ENCODE assay signal across 9 mouse cellular contexts in the genomic region with DNA sequence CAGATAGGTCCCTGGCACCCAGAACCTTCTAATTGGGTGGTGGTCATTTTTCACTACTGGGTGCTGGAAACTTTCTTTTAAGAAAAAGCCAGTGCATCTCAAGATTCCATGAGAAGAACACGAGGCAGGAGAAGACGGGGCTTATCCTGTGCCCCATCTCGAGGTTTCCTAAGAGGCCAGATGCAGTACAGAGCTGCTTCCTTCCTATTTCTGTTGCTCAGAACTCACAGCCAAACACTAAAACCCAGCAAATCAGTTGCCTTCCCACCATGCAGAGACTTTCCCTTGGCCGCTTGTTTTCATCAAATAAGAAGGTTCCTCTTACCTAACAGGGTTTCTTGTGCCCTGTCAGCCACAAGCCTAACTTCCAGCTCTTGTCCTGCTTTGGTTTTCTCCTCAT.
DNase-seq lines count a peak whose midpoint lies in the region; ATAC-seq and TF ChIP-seq lines count a peak whose summit lies in the region.
"Had no signal": no experiment of that assay in that cellular context is flagged by ENCODE, and none has a peak within 500 bp of the region (broad histone marks: within the 10 kb centered on the region; RNA-seq: fewer than 3 reads in every experiment).

No protein-coding gene starts in this region.

- no peak overlapping the region for H3K4me2 ChIP-seq in intestine, postnatal 0 days (replicated peaks; ENCODE audit: low read depth)
- H3K4me2 ChIP-seq in forebrain, embryonic 16.5 days (ENCODE audit: low read length): no peak overlapping the region
- H3K4me2 ChIP-seq: neural tube, embryonic 12.5 days had no signal

- no peak overlapping the region for H3K9ac ChIP-seq in intestine, postnatal 0 days (ENCODE audit: low read depth, low read length)
- H3K9ac ChIP-seq in forebrain, embryonic 16.5 days (replicated peaks; ENCODE audit: low read depth, low read length): no peak overlapping the region
- H3K9ac ChIP-seq: neural tube, embryonic 12.5 days had no signal

- peaks cover 3% of the 10 kb centered on the region for H3K4me1 ChIP-seq in intestine, postnatal 0 days (replicated peaks; ENCODE audit: control insufficient read depth, insufficient read depth, low read length)
- peaks cover 2% of the 10 kb centered on the region; the same call in 1 of the 2 replicates for H3K4me1 ChIP-seq in forebrain, embryonic 16.5 days (replicated peaks; ENCODE audit: control insufficient read depth, insufficient read depth, low read length)
- H3K4me1 ChIP-seq: neural tube, embryonic 12.5 days had no signal

- 0 out of 2 replicates have a peak, but pooled peaks cover 3% of the 10 kb centered on the region for H3K36me3 ChIP-seq in intestine, postnatal 0 days (ENCODE audit: control insufficient read depth, insufficient read depth)
- H3K36me3 ChIP-seq in forebrain, embryonic 16.5 days (ENCODE audit: control insufficient read depth, insufficient read depth): no peaks in the 10 kb centered on the region
- H3K36me3 ChIP-seq: neural tube, embryonic 12.5 days had no signal

- H3K27me3 ChIP-seq in intestine, postnatal 0 days (replicated peaks; ENCODE audit: control insufficient read depth, insufficient read depth, low read length): no peaks in the 10 kb centered on the region
- H3K27me3 ChIP-seq in forebrain, embryonic 16.5 days (replicated peaks; ENCODE audit: control insufficient read depth, insufficient read depth, low read length): no peaks in the 10 kb centered on the region
- H3K27me3 ChIP-seq: neural tube, embryonic 12.5 days had no signal

- ATAC-seq in intestine, postnatal 0 days: no peak
- no peak for ATAC-seq in forebrain, embryonic 16.5 days

- H3K4me3 ChIP-seq in intestine, postnatal 0 days (ENCODE audit: low read depth, low read length): no peak overlapping the region
- no peak overlapping the region for H3K4me3 ChIP-seq in forebrain, embryonic 16.5 days (replicated peaks; ENCODE audit: low read length)
- H3K4me3 ChIP-seq: neural tube, embryonic 12.5 days had no signal

- intact Hi-C loops in heart, postnatal 25 days (cut with DNase I): loop anchor here (5.0 kb wide), 1 partner anchor 120 kb away; the partner anchor contains the start of gene Anxa3

- WGBS in intestine, postnatal 0 days: 42% methylated on average over 4 of the region's 4 CpGs
- 95% methylated on average over 4 of the region's 4 CpGs for WGBS in forebrain, embryonic 16.5 days

- TF ChIP-seq CTCF in intestine, postnatal 0 days (IDR thresholded peaks at IDR 0.05; ENCODE audit: low read depth): no peak

- peak overlapping the region; percentile 6; the same call in 1 of the 2 replicates for H3K27ac ChIP-seq in intestine, postnatal 0 days (ENCODE audit: low read depth, low read length)
- H3K27ac ChIP-seq in forebrain, embryonic 16.5 days (ENCODE audit: low read length): no peak overlapping the region
- H3K27ac ChIP-seq: neural tube, embryonic 12.5 days had no signal

- DNase-seq in heart, adult 18-20 months: peak; percentile 35 to 55
- DNase-seq in heart, postnatal 25 days (ENCODE audit: low spot score): no peak
- DNase-seq in spleen, postnatal 36 days (ENCODE audit: low spot score in 2 of 2): peak; percentile 66 to 70
- DNase-seq in spleen, postnatal 4 days (ENCODE audit: low spot score in 2 of 2): no peak
- DNase-seq in telencephalon, adult 2 months (ENCODE audit: low read depth, low spot score): peak; percentile 22
- DNase-seq in urinary bladder, postnatal 4 days (ENCODE audit: low spot score in 2 of 2): no peak

- H3K9me3 ChIP-seq in intestine, postnatal 0 days (ENCODE audit: control insufficient read depth): no peaks in the 10 kb centered on the region
- H3K9me3 ChIP-seq in forebrain, embryonic 16.5 days (ENCODE audit: control insufficient read depth, low read length): no peaks in the 10 kb centered on the region
- H3K9me3 ChIP-seq: neural tube, embryonic 12.5 days had no signal

Comparison
In these comparisons a context has a peak if more than half of its experiments do, and no peak if none do; other contexts are left out.
1. DNase-seq: peak in heart, adult 18-20 months (2 of 2), spleen, postnatal 36 days (2 of 2) and telencephalon, adult 2 months (single experiment); none in heart, postnatal 25 days (single experiment), spleen, postnatal 4 days (0 of 2) and urinary bladder, postnatal 4 days (0 of 2).